Mouse (Mus musculus) C2C12 (cell line): ENCODE data around the gene Aak1.

Source experiments
- CEBPB ChIP-seq: IDR thresholded peaks from one replicate; pipeline ENCODE4 v1.6.1; 2011; ENCODE audit warnings: low read depth, mild to moderate bottlenecking, control low read depth, moderate library complexity
- CTCF ChIP-seq: IDR thresholded peaks from one replicate; pipeline ENCODE4 v1.5.1; 2011; ENCODE audit not compliant: control insufficient read depth, insufficient read depth, insufficient read length
- MAX ChIP-seq: IDR thresholded peaks from one replicate; pipeline ENCODE4 v1.6.1; 2011; ENCODE audit warnings: mild to moderate bottlenecking, control low read depth
- MYOG ChIP-seq: IDR thresholded peaks from one replicate; pipeline ENCODE4 v1.6.1; 2011; ENCODE audit not compliant: control insufficient read depth, insufficient read length; ENCODE audit errors: extremely low read depth
- USF1 ChIP-seq: IDR thresholded peaks from one replicate; pipeline ENCODE4 v1.6.1; 2011; ENCODE audit warnings: low read depth, mild to moderate bottlenecking, control low read depth, moderate library complexity

DNA sequence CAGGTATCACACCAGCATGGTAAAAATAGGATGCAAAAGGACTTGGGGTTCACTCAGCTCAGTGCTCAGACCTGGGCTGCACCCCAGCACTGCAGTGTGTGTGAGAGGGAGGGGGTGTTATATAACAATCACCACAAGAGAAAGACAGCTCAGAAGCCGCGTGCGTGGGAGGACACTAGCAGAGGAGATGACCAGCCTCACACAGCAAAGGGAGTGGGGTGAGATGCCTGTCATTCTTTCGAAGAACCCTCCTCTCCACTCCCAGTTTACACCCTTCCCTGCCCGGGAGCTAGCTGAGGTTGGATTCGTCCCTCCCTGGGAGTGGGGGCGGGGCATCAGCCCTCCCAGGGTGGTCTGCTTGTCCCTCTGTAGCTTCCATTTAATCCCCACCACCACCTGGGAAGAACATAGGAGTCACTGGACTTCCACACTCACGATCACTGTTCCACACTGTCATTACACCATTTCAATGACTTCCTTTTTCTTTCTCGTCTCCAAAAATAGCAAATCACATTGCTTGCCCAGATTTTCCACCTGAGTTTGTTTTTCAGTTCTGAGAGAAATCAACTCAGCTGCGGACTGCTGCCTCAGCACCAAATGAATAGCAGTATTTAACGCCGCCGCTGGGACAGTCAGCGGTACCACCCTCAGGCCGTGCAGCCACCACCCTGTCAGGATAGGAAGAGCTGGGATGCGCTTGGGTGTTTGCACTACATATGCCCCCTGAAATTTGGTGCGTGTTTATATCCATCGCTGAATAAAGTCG lies 26.8 kb upstream of the Aak1 start:
- no peak for TF ChIP-seq CTCF
- no peak for TF ChIP-seq USF1
- TF ChIP-seq CEBPB: no peak
- no peak for TF ChIP-seq MAX
- no peak for TF ChIP-seq MYOG
